Mouse (Mus musculus): ENCODE data around the gene Oaf. TPM values are rescaled to one million over a fixed set of nuclear protein-coding genes. Genes with fewer than 3 reads are reported as not detected.

The Oaf gene
- polyA plus RNA-seq, 1 experiment from 2014 or later: 28.6 TPM

GRCm38 (mm10) chr9:43238167-43238566 lies 1.5 kb downstream of the Oaf start:
- Histone ChIP-seq H3K4me3 (ENCODE audit: low read depth, low read length) (peak overlapping the region; percentile 60), H3K9me3 (ENCODE audit: control insufficient read depth, low read length) (no peaks in the 10 kb centered on the region), H3K27me3 (ENCODE audit: control insufficient read depth, insufficient read depth, low read length) (peaks cover 24% of the 10 kb centered on the region), H3K4me2 (peak overlapping the region; percentile 80; the same call in 1 of the 2 replicates), H3K9ac (ENCODE audit: low read length) (no peak overlapping the region), H3K4me1 (ENCODE audit: control insufficient read depth, insufficient read depth, low read length) (peaks cover 5% of the 10 kb centered on the region; the same call in 1 of the 2 replicates), H3K27ac (ENCODE audit: low read depth, low read length) (no peak overlapping the region), H3K36me3 (ENCODE audit: control insufficient read depth, insufficient read depth, low read length) (no peaks in the 10 kb centered on the region)
- 42% methylated on average over 2 of the region's 2 CpGs for WGBS
- no peak for ATAC-seq (ENCODE audit: low FRiP score)
- no peak for DNase-seq (ENCODE audit: low spot score, missing footprints)

GRCm38 (mm10) chr9:43237111-43237775 lies 2.5 kb downstream of the Oaf start:
- Histone ChIP-seq H3K4me1 (ENCODE audit: control insufficient read depth, insufficient read depth, low read length) (peaks cover 11% of the 10 kb centered on the region), H3K27me3 (ENCODE audit: control insufficient read depth, insufficient read depth, low read length) (peaks cover 24% of the 10 kb centered on the region), H3K27ac (ENCODE audit: low read depth, low read length) (no peak overlapping the region), H3K4me3 (ENCODE audit: low read depth, low read length) (no peak overlapping the region), H3K9ac (ENCODE audit: low read length) (no peak overlapping the region), H3K36me3 (ENCODE audit: control insufficient read depth, insufficient read depth, low read length) (no peaks in the 10 kb centered on the region), H3K4me2 (no peak overlapping the region), H3K9me3 (ENCODE audit: control insufficient read depth, low read length) (no peaks in the 10 kb centered on the region)
- 47% methylated on average over 7 of the region's 7 CpGs for WGBS
- no peak for DNase-seq (ENCODE audit: low spot score, missing footprints)
- no peak for ATAC-seq (ENCODE audit: low FRiP score)

GRCm38 (mm10) chr9:43236576-43236975 lies 3.1 kb downstream of the Oaf start:
- DNase-seq (ENCODE audit: low spot score, missing footprints) (no peak), ATAC-seq (ENCODE audit: low FRiP score) (no peak)
- Histone ChIP-seq H3K9me3 (ENCODE audit: control insufficient read depth, low read length) (no peaks in the 10 kb centered on the region), H3K27ac (ENCODE audit: low read depth, low read length) (no peak overlapping the region), H3K36me3 (ENCODE audit: control insufficient read depth, insufficient read depth, low read length) (no peaks in the 10 kb centered on the region), H3K4me2 (no peak overlapping the region), H3K4me3 (ENCODE audit: low read depth, low read length) (no peak overlapping the region), H3K9ac (ENCODE audit: low read length) (no peak overlapping the region), H3K27me3 (ENCODE audit: control insufficient read depth, insufficient read depth, low read length) (peaks cover 24% of the 10 kb centered on the region), H3K4me1 (ENCODE audit: control insufficient read depth, insufficient read depth, low read length) (peaks cover 16% of the 10 kb centered on the region)
- 87% methylated on average over 7 of the region's 7 CpGs for WGBS

DNA sequence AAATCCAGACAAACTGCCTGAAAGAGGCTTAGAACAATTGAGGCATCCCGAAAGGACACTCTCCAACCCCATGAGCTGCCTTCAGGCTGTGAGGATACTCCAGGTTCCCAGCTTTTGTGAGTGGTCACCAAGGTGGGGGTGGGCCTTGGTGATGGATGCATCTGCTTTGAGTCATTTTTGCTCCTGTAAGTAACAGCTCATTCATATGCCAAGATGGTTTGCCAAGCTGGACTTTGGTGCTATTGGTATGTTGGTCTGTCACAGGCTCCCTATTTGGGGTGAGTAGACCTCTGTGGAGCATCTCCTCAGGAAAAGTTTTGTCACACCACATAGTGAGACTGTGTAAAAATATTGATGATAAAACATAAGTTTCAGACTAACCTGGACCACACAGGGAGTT lies 3.6 kb downstream of the Oaf start:
- Histone ChIP-seq H3K4me3 (ENCODE audit: low read depth, low read length) (no peak overlapping the region), H3K4me1 (ENCODE audit: control insufficient read depth, insufficient read depth, low read length) (peaks cover 16% of the 10 kb centered on the region)

DNA sequence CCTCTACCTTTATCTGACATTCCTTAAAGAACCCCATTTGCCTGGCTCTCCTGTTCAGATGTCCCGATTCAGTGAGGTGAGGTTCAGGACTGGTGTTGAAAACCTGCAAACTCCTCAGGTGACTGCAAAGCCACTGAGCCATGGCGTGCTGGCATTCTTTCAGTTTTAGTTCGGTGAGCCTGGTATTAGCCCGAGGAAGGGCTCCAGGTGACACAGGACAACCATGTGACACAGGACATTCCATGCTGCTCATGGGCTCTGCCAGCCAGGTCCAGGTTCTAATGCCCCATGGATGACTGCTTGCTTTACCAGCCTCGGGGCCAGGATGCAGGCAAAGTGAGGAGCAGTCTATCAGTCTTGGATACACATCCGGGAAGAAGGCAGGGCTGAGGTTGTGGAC lies 4.4 kb downstream of the Oaf start:
- 84% methylated on average over 6 of the region's 6 CpGs for WGBS
- H3K4me1 ChIP-seq (ENCODE audit: control insufficient read depth, insufficient read depth, low read length): peaks cover 14% of the 10 kb centered on the region

More for the DNA sequence above, 3.6 kb downstream of the Oaf start:
- Histone ChIP-seq H3K27me3 (ENCODE audit: control insufficient read depth, insufficient read depth, low read length) (peaks cover 24% of the 10 kb centered on the region), H3K36me3 (ENCODE audit: control insufficient read depth, insufficient read depth, low read length) (no peaks in the 10 kb centered on the region), H3K9me3 (ENCODE audit: control insufficient read depth, low read length) (no peaks in the 10 kb centered on the region), H3K9ac (ENCODE audit: low read length) (no peak overlapping the region), H3K27ac (ENCODE audit: low read depth, low read length) (no peak overlapping the region), H3K4me2 (no peak overlapping the region)
- 89% methylated on average over 1 of the region's 1 CpGs for WGBS
- ATAC-seq (ENCODE audit: low FRiP score) (no peak), DNase-seq (ENCODE audit: low spot score, missing footprints) (no peak)

DNA sequence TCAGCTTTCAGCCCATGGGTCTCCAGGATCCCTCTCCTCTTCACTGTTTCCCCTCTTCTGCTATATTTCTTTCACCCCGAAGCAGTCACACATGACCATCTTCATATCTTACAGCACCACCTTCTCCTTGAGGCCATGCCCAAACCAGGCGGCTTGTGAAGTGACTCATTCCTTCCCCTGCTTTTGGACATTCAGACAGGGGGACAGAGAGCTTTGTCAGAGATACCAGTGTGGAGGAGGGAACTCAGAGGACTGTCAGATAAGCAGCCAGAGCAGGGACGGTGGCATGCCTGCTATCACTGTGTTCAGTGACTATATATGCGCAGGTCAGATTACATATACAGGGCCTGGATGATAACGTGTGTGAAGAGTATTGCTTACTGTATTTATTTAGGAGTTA lies 5.2 kb downstream of the Oaf start:
- H3K4me1 ChIP-seq (ENCODE audit: control insufficient read depth, insufficient read depth, low read length): peaks cover 11% of the 10 kb centered on the region
- H3K4me2 ChIP-seq: no peak overlapping the region
- H3K27ac ChIP-seq (ENCODE audit: low read depth, low read length): no peak overlapping the region
- DNase-seq (ENCODE audit: low spot score, missing footprints) (no peak), ATAC-seq (ENCODE audit: low FRiP score) (no peak)
- H3K9ac ChIP-seq (ENCODE audit: low read length): no peak overlapping the region
- no peaks in the 10 kb centered on the region for H3K36me3 ChIP-seq (ENCODE audit: control insufficient read depth, insufficient read depth, low read length)
- no peak overlapping the region for H3K4me3 ChIP-seq (ENCODE audit: low read depth, low read length)
- WGBS: 85% methylated on average over 5 of the region's 5 CpGs
- no peaks in the 10 kb centered on the region for H3K9me3 ChIP-seq (ENCODE audit: control insufficient read depth, low read length)
- peaks cover 23% of the 10 kb centered on the region for H3K27me3 ChIP-seq (ENCODE audit: control insufficient read depth, insufficient read depth, low read length)

More for the DNA sequence above, 4.4 kb downstream of the Oaf start:
- H3K9ac ChIP-seq (ENCODE audit: low read length): no peak overlapping the region
- no peaks in the 10 kb centered on the region for H3K36me3 ChIP-seq (ENCODE audit: control insufficient read depth, insufficient read depth, low read length)
- ATAC-seq (ENCODE audit: low FRiP score) (no peak), DNase-seq (ENCODE audit: low spot score, missing footprints) (no peak)
- H3K4me2 ChIP-seq: no peak overlapping the region
- peaks cover 24% of the 10 kb centered on the region for H3K27me3 ChIP-seq (ENCODE audit: control insufficient read depth, insufficient read depth, low read length)
- H3K4me3 ChIP-seq (ENCODE audit: low read depth, low read length): no peak overlapping the region
- no peaks in the 10 kb centered on the region for H3K9me3 ChIP-seq (ENCODE audit: control insufficient read depth, low read length)
- H3K27ac ChIP-seq (ENCODE audit: low read depth, low read length): no peak overlapping the region

DNA sequence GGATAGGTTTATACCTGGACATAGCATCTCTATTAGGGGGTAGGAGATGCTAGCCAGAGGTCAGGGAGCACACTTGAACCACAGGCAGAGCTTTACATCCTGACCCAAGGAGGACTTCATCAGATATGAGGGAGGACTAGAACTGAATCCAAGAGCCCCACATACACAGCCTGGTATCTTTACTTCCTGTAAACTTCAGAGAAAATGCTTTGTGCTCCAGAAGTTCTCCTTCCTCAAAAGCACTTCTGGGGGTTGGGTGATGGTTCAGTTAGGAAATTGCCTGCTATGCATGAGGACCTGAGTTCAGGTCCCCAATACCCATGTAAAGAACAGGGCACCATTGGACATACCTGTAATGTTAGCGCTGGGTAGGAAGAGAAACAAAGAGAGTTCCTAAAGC lies 6.2 kb downstream of the Oaf start:
- no peak overlapping the region for H3K27ac ChIP-seq (ENCODE audit: low read depth, low read length)
- no peak overlapping the region for H3K4me2 ChIP-seq
- H3K4me3 ChIP-seq (ENCODE audit: low read depth, low read length): no peak overlapping the region
- 97% methylated on average over 1 of the region's 1 CpGs for WGBS
- no peaks in the 10 kb centered on the region for H3K36me3 ChIP-seq (ENCODE audit: control insufficient read depth, insufficient read depth, low read length)
- DNase-seq (ENCODE audit: low spot score, missing footprints): no peak
- peaks cover 14% of the 10 kb centered on the region for H3K27me3 ChIP-seq (ENCODE audit: control insufficient read depth, insufficient read depth, low read length)
- no peak overlapping the region for H3K9ac ChIP-seq (ENCODE audit: low read length)
- peaks cover 11% of the 10 kb centered on the region for H3K4me1 ChIP-seq (ENCODE audit: control insufficient read depth, insufficient read depth, low read length)
- H3K9me3 ChIP-seq (ENCODE audit: control insufficient read depth, low read length): no peaks in the 10 kb centered on the region
- no peak for ATAC-seq (ENCODE audit: low FRiP score)

DNA sequence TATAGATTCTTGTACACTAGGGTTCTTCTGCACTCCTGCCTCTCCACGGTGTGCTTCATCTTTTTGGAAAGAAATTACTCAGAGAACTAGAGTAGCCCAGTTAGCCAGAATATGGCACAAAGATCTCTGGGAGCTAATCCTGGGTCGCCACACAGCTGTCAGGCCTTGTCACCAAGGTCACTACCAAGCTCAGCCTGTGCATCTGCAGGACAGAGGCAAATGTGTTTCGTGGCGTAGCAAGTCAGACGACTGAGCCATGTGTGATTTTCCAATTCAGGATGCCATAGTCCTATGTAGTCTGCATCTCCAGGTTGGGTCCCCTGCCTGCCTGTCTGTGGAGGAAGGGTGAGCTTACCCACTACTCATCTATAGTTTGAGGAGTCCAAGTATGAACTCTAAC lies 6.7 kb downstream of the Oaf start:
- peaks cover 11% of the 10 kb centered on the region for H3K4me1 ChIP-seq (ENCODE audit: control insufficient read depth, insufficient read depth, low read length)
- H3K9ac ChIP-seq (ENCODE audit: low read length): no peak overlapping the region
- no peaks in the 10 kb centered on the region for H3K9me3 ChIP-seq (ENCODE audit: control insufficient read depth, low read length)
- no peak overlapping the region for H3K27ac ChIP-seq (ENCODE audit: low read depth, low read length)
- H3K4me2 ChIP-seq: no peak overlapping the region
- H3K27me3 ChIP-seq (ENCODE audit: control insufficient read depth, insufficient read depth, low read length): peaks cover 9% of the 10 kb centered on the region
- no peaks in the 10 kb centered on the region for H3K36me3 ChIP-seq (ENCODE audit: control insufficient read depth, insufficient read depth, low read length)
- no peak overlapping the region for H3K4me3 ChIP-seq (ENCODE audit: low read depth, low read length)
- DNase-seq (ENCODE audit: low spot score, missing footprints) (no peak), ATAC-seq (ENCODE audit: low FRiP score) (no peak)
- WGBS: 70% methylated on average over 5 of the region's 5 CpGs

DNA sequence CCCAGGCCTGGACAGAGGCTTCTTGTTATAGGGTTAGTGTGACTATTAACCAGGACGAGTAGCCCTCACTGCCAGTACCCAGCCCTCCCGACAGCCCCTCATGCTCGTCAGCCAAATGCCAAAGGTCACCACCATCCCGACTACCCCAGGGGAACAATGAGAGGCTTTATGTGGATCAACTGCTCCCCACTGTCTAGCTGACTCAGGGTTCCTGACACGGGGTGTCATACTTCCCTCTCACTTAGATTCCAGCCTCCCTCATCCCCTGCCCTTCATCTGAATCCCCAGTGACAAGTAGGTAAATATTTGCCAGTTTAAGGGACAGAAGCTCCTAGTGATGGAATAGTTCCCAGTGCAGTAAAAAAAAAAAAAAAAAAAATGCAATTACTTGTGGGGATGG lies 7.4 kb downstream of the Oaf start:
- Histone ChIP-seq H3K9ac (ENCODE audit: low read length) (no peak overlapping the region), H3K27ac (ENCODE audit: low read depth, low read length) (no peak overlapping the region), H3K4me1 (ENCODE audit: control insufficient read depth, insufficient read depth, low read length) (peaks cover 11% of the 10 kb centered on the region), H3K27me3 (ENCODE audit: control insufficient read depth, insufficient read depth, low read length) (0 out of 2 replicates have a peak, but pooled peaks cover 2% of the 10 kb centered on the region), H3K4me3 (ENCODE audit: low read depth, low read length) (no peak overlapping the region), H3K36me3 (ENCODE audit: control insufficient read depth, insufficient read depth, low read length) (no peaks in the 10 kb centered on the region), H3K9me3 (ENCODE audit: control insufficient read depth, low read length) (no peaks in the 10 kb centered on the region), H3K4me2 (no peak overlapping the region)
- DNase-seq (ENCODE audit: low spot score, missing footprints): no peak
- 9% methylated on average over 5 of the region's 5 CpGs for whole genome bisulfite sequencing
- peak; percentile 27; the same call in 1 of the 2 replicates for ATAC-seq (ENCODE audit: low FRiP score)

Measured in midbrain, embryonic 11.5 days (tissue).